Mouse (Mus musculus) erythroblast, embryonic 14.5 days (primary cell): ENCODE results near the gene Cln6.
"Not testable (repeated sequence)": the region's sequence is repeated elsewhere in the genome, so short reads cannot be mapped to it uniquely, and the experiment has no call there.

Experiments
- GATA1 ChIP-seq: IDR thresholded peaks from 2 replicates; pipeline ENCODE4 v1.6.1; 2012; ENCODE audit warnings: low read length, inconsistent platforms, mixed read lengths
- TAL1 ChIP-seq: IDR thresholded peaks from 3 replicates; pipeline ENCODE4 v1.6.1; 2012; ENCODE audit warnings: low read length, inconsistent platforms, mixed read lengths

DNA sequence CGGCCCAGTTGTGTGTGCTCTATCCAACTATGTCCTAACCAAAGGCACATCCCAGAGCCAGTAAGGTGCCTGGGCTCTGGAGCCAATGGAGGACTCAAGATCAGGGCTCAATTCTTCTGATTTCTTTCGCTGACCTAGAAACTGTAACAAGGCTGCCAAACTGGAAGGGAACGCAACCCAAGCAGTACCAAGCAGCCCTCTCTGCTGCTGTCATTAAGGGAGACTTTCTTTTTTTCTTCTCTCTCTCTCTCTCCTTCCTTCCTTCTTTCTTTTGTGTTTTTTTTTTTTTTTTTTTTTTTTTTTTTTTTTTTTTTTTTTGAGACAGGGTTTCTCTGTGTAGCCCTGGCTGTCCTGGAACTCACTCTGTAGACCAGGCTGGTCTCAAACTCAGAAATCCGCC lies 30.7 kb downstream of the Cln6 start:
- not testable (repeated sequence) for TF ChIP-seq TAL1, GATA1
